Mouse (Mus musculus): Measurements from ENCODE around the gene Cdc6.

Cdc6 gene

DNA sequence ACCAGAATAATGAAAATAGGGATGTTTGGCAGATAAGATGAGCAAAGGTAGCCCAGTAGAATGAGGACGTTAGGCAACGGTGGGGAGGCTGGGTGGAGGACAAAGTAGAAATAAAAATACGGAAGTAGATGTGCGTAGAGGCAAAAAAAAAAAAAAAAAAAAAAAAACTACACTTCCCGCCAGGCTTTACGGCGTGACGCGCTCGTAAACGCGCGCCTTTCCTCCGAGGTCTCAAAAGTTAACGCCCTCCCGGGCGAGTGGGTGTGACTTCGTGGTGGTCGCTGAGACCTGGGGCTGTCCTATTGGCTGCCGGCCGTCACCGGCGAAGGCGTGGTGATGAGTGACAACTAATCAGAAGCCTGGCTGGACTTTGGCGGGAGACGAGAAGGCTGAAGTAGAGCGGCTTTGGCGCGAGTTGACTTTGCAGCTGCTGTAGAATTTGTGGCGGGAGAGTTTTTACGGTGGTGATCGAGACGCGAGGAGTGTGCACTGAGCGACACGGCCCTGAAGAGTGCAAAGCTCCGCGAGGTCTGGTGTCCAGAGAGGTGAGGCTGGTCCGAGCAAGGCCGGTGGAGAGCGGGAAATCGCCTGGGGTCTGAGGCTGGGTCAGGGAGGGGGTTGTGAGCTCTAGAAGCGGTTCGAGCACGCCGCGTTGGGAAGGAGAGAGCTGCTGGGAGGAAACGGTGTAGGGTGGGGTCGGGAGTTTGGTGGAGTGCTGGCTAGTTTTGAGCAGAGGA is at the start of gene Cdc6:
Gene Cdc6, plus strand, starts transcription at position 365 of the 737 bp plus-strand sequence.
- peak; percentile 97 for DNase-seq (ENCODE audit: inconsistent ontology term)

DNA sequence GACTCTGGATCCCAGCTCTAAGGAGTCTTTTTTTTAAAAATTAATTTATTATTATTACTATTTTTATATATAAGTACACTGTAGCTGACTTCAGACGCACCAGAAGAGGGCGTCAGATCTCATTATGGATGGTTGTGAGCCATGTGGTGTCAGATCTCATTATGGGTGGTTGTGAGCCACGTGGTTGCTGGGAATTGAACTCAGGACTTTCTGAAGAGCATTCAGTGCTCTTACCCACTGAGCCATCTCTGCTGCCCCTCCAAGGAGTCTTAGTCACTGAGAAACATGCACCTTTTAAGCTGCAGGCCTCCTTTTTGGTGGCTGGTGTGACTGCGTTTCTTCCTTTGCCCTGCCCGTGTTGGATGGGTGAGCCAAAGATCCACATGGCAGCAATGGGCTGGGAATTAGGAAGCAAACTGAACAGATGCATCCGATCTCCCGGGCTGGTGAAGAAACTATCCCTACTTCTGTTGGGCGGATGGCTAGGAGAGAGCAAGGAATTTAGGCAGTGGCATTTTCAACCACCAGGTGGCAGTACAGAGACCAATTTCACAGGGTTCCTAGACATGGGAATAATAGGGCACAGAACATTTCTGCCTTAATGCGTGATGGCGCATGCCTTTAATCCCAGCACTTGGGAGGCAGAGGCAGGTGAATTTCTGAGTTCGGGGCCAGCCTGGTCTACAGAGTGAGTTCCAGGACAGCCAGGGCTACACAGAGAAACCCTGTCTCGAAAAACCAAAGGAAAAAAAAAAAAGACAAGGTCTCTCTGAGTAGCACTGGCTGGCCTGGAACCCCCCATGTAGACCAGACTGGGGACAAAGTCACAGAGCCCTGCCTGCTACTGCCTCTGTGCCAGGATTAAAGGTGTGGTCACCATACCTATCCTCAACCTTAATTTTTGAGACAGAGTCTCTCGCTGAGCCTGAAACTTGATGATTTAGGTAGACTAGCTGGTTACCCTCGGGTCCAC is 48.6 kb upstream of the Cdc6 start:
- peak; percentile 75 for DNase-seq (ENCODE audit: inconsistent ontology term)

DNA sequence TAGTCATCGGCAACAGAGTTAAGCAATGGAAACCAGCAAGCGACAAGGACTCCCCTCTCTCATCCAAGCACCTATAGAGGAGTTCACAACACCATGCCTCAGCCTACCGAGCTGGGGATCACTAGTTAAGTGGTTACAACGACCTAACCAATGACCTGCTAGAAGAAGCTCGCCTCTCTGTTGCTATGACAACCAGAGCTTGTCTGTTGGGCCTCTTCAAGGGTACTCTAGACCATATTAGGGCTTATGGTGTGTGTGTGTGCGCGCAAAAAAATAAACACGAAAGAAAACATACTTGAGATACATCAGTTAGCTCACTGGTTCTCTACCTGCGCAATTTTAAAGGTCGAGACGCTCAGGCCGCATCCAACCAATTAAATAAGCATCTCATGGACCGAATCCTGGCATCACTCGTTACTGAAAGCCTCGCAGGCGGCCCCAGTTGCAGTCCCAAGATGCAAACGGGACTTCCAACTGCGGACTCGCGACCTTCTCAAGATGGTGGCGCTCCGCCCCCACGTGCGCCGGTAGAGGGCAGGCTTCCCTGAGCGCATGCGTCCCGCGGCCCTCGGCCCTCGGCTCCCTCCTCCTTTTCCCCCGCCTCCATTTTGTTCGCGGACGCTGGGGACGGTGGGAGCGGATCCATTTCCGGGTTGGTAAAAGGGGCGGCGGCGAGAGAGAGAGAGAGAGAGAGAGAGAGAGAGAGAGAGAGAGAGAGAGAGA is 44.4 kb upstream of the Cdc6 start, which contains the start of gene Wipf2:
Gene Wipf2, plus strand, starts transcription at position 611 of the 723 bp plus-strand sequence.
- peak; percentile 98 for DNase-seq (ENCODE audit: inconsistent ontology term)

DNA sequence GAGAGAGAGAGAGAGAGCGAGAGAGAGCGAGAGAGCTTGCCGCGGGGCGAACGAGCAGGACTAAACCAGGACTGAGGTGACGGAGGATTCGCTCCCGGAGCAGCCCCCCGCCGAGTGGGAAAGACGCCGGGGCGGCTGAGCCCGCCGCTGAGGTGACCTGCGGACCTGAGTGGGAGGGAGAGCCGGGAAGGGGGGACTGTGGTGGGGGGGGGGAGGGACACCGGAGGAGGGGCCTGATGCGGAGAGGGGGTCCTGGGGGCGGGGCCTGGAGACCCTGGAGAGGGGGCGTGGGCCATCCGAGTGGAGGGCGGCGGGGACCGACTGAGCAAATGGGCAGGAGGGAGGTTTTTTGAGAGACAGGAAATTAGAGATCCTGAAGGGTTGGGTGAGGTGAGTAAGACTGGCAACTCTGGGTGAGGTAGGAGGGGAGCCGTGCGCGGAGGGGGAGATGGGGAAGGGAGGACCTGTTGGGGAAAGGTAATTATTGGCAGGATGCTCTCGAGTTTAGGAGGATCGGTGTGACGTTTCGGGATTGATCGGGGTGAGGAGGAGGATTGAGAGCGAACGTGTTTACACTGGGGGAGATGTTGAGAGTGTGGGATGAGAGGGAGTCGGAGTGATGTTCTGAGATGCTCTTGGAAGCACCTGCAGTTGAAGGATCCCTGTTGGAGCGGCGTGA is 43.7 kb upstream of the Cdc6 start:
- DNase-seq (ENCODE audit: inconsistent ontology term): peak; percentile 80

DNA sequence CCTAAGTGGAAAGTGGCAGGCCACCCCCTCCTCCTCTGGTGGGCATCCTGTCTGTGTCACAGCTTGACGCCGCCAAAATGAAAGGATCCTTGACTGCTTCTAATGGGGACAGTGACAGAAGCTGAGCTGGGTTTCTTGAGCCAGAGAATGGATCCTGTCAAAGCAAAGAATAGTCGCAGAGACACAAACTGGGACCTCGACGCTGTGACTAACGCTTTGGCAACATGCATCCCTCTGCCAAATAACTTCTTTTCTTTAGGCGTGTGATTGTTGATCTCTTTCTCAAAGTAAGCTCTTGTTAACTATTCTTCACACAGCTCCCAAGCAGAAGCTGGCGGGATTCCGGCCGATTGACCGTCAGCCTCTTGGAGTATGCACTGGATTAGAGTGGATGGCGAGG is 40.3 kb upstream of the Cdc6 start:
- peak; percentile 85 for DNase-seq (ENCODE audit: inconsistent ontology term)

DNA sequence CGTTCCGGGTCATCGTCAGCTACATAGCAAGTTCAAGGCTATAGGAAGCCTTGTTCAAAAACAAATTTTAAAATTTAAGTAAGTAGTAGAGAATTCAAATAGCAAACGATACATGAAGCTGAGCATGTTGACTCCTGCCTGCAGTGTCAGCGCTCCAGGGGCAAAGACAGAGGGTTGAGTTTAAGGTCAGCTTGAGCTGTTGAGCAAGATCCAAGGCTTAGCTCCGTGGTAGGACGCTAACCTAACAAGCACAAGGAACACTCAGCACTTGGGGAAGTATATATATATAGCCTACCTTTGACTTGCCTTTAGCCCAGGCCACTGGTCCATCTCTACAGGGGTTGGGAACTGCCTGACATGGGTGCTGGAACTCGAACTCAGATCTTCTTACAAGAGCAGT is 37.7 kb upstream of the Cdc6 start:
- DNase-seq (ENCODE audit: inconsistent ontology term): no peak

DNA sequence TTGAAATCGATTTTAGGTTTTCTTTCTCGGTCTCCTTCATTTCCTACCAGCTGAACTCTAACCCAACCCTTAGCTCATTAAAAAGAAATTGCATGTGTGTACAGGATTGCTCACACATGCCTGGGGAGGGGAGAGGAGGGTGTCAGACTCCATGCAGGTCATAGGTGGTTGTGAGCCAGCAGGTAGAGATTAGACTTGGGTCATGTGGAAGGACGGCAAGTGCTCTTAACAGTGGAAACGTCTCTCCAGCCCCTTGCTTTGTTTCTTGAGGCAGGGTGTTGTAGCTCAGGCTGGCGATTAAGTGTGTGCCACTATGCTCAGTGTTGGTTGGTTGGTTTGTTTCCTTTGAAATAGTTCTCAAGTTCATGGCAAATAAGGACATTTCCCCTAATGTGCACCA is 36.8 kb upstream of the Cdc6 start:
- DNase-seq (ENCODE audit: inconsistent ontology term): no peak

DNA sequence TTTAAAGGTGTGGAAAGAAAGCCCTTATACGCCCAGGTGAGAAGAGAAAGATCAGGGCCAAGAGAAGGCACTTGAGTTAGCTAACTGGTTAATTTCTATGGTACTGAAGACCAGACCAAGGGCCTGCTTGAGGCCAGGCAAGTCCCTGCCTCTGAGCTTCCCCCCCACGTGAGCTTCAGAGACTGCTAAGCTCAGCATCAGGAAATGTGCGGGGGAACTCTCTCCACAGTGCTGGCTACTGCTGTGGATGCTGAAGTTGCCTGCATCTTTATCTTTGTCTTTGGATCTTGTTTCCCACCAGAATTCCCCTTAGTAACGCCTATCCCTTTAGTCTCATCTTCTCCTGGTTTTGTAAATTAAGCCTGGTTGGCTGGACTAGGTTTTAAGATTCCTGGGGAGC is 36.2 kb upstream of the Cdc6 start:
- no peak for DNase-seq (ENCODE audit: inconsistent ontology term)

DNA sequence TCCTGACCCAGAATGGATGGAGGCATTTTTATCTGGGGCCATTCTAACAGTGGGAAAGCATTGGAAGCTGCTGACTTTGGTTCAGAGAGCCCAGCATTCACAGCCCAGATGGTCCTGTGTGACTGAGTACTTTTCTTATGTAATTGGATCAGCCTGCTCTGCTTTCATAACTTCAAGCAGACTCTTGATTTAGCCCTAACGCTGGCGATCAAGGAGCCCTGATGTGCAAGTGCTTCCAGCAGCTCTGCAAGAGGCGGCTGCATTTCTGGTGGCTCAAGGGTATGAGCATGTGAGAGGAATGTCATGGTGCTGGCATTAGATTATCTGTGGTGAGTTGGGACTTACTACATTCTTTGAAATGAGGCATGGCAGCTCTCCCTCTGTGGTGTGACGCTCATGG is 35.6 kb upstream of the Cdc6 start:
- DNase-seq (ENCODE audit: inconsistent ontology term): peak; percentile 51

DNA sequence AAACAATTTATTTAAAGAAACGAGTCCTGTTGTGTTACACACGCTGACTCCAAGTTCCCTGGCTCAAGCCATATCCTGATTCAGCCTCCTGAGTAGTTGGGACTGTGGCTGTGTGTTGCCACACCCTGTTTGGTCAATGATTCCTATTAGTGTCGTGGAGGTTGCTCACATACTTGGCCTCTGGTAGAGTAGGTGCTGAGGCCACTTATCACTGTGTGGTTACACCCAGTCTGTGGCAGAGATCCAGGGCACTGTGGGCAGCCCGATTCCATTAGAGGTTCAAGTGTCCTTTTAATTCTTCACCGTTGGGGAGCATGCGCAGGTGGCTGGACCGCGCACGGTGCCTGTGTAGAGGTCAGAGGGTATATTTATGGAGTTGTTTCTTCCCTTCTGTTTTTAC is 33.7 kb upstream of the Cdc6 start:
- no peak for DNase-seq (ENCODE audit: inconsistent ontology term)

DNA sequence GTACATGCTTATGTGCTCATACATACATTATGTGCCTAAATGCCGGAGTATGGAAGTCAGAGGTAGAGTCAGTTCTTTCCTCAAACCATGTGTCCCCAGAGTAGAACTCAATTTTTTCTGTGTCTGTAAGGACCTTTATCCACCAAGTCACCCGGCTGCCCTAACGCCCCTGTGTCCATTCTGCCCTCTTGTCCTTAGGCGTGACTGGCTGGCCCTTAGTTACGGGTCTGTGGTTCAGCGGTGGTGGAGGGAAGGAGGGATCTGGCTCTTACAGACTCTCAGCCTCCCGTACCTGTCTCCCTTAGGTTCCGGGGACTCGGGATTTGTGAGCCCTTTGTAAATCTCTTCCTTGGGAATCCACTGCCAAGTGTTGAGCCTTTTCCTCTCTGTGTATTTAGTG is 30.6 kb upstream of the Cdc6 start:
- DNase-seq (ENCODE audit: inconsistent ontology term): no peak

DNA sequence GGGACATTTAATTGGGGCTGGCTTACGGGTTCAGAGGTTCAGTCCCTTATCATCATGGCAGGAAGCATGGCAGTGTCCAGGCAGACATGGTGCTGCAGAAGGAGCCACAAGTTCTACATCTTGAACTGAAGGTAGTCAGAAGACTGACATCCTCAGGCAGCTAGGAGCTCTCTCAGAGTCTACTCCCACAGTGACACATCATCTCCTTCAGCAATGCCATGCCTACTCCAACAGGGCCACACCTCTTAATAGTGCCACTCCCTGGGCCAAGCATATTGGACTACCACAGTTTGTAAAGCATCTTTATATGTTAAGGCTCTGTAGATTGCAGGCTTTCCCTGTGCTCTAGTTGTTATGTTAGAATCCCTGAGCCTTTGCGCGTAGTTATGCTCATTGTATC is 19.9 kb upstream of the Cdc6 start:
- DNase-seq (ENCODE audit: inconsistent ontology term): no peak

DNA sequence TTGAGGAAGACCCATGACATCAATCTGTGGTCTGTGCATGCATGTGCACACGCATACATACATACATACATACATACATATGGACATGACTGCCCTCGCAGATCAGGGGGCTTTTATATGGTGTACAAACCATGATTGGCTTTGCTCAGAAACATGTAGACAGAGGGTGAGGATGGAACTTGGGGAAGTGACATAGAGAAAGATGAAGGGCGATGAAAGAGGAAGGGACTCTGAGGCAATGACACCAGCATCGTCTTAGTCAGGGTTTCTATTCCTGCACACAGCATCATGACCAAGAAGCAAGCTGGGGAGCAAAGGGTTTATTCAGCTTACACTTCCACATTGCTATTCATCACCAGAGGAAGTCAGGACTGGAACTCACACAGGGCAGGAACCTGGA is 18.5 kb upstream of the Cdc6 start:
- DNase-seq (ENCODE audit: inconsistent ontology term): no peak

DNA sequence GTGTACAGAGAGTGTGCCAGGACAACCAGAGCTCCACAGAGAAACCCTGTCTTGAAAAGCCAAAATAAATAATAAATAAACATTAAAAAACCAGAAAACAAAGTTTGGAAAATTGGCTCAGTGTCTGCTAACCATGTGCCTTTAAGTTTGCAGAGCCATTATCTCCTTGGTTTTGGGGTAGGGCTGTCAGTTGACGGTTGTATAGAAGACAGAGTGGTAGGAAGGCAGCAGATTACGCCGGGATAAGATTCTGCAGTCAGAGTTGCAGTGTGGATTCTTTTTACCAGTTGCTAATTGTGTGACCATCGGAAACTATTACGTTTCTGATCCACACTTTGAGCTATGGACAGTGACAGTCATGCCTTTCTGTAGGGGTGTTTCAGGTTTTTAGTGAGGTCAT is 17.6 kb upstream of the Cdc6 start:
- no peak for DNase-seq (ENCODE audit: inconsistent ontology term)

DNA sequence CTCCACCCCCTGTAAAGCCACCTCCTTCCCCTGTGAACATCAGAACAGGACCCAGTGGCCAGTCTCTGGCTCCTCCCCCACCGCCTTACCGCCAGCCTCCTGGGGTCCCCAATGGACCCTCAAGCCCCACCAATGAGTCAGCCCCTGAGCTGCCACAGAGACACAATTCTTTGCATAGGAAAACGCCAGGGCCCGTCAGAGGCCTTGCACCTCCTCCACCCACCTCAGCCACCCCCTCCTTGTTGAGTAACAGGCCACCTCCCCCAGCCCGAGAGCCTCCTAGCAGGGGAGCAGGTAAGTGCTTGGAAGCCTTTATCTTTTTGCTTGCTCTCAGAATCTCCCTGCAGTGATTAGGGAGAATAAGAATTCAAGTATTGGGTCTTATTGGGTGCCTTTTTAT is 15.2 kb upstream of the Cdc6 start:
- DNase-seq (ENCODE audit: inconsistent ontology term): no peak

DNA sequence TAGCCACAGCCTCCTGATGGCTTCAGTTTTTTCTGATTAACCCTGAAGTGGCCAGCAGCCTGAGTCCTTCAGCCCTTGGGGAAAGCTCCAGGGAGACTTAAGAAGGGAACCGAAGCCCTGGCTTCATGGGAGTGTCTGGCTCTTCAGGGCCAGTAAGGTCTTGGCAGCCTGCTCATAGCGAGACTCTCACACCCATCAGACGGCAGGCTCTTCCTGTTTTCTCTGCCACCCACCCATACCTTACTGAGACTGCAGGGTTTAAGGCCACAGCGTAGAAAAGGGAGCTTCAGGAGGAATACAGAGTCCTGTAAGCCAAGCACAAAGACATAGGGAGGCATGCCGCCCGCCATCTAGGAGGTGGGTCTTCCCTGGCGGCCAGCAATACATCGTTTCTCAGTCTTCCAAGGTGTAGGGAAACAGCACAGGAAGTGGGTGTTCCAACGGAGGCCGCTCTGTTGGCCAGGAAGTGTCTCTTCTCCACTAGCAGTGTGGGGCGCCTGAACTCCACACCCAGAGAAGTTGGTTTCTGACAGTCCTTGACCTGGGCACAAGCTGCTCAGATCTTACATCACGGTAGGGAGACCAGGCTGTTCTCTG is 7.0 kb upstream of the Cdc6 start:
- no peak for DNase-seq (ENCODE audit: inconsistent ontology term)

DNA sequence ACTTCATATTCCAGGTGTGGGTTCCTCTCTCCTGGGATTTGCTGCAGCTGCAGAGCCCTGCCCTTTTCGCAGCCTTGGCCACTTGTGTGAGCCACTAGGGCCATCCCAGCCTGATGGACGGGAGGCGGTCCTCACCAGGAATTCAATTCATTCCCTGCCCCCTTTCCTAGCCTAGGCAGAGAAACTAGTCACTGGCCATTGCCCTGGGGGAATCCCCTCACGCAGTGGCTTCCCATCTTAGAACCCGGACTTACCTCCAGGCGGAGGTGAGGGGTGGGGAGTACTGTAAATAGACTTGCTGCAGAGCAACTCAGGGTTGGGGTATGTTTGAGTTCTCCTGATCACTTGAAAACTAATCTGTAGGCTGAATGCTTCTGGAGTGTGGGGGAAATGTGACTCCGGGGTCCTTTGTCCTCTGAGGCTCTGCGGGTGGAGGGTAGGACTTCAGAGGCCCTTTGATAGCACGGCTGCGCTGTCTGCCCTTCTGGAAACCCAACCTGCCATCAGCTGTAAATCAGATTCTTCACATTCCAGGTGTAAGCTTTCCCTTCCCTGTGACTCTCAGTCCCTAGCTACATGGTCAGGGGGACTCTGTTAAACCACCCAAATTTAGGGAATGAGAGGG is 4.9 kb upstream of the Cdc6 start:
- no peak for DNase-seq (ENCODE audit: inconsistent ontology term)

DNA sequence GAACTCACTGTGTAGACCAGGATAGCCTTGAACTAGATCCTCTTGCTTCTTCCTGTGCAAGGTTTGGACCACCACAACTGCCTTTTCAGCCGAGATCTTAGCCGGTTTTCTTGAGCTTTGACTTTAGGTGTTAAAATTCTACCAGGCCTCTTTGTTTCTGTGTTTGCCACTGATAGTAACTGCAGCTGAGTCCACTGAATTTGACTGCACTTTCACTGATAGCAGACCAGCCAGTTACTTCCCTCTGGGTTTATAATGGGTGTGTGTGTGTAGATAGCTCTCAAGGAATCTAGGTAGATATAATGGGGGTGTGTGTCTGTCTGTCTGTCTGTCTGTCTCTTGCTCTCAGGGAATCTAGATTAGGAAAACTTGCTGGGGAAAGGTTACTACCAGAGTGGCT is 3.0 kb upstream of the Cdc6 start:
- no peak for DNase-seq (ENCODE audit: inconsistent ontology term)

DNA sequence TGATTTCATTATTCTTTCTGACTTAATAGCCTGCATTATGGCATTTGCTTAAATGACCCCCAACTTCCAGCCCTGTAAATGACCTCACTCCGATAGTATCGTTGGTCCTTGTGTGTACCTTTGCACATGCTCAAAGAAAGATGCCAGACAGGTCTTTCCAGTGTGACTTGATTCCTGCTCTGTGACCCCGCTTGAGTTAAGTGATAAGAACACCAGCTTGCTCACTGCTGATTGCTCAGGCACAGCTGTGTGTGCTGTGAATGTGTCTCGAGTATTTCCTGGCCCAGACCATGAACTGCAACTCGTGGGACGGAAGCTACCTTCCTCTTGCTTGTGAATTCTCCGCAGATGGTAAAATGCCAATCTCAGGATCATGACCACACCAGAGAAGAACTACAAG is 2.6 kb upstream of the Cdc6 start:
- no peak for DNase-seq (ENCODE audit: inconsistent ontology term)

DNA sequence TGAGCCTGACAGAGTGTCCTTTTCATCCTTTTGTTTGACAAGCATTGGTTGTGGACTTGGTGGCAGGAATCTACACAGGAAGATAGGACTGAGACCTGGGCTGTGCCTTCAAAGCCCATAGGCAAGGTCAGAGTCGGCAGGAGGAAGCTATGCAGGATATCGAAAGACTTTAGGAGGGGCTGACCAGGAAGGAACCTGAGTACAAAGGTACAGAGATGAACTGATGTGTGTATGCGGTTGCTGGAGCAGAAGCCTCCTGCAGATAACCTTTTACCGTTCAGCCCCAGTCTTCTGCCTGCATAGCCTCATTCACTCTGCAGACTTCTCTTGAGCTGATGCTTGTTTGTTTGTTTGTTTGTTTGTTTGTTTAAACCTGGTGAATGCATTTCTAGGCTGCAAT is 2.0 kb upstream of the Cdc6 start:
- DNase-seq (ENCODE audit: inconsistent ontology term): no peak

DNA sequence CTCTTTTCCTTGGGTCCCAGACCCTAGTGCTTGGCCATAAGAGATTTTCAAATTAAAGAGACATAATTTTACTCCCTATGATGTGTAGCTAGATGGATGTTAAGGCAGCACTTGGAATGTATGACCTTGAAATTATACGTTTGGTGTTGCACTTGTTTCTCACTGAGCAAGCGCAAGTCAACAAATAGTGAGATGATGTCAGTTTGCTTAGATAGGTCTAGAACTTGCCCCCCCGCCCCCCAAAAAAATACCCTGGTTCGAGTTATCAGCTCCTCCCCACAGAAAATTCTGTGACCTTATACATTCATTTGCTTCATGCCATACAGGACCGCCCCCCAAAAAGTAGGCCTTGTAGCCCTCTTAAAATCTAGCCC is 551 bp upstream of the Cdc6 start:
- DNase-seq (ENCODE audit: inconsistent ontology term): no peak

All from Muller cell, postnatal 12 days (primary cell).